Mouse (Mus musculus): ENCODE results near the gene Rpl12. TPM values are rescaled to one million over a fixed set of nuclear protein-coding genes. Genes with fewer than 3 reads are reported as not detected.

The Rpl12 gene
- total RNA-seq, 1 experiment from 2014 or later, result 1,202 TPM

DNA sequence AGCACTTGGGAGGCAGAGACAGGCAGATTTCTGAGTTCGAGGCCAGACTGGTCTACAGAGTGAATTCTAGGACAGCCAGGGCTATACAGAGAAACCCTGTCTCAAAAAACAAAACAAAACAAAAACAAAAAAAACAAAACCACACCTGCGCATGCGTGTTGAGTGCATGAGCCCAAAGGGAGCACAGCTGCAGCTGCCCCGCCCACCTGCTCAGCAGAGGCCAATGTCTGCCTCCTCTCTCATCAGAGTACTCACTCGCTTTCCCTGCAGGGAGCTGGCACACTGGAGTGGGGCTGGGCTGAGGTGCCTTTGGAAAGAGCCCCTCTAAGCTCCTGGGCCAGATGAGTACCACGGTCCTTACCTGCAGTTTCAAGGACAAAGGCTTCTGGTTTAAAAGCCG is 29.6 kb upstream of the Rpl12 start:
- ATAC-seq (ENCODE audit: extremely low read depth, insufficient number of reproducible peaks, low FRiP score, poor library complexity, severe bottlenecking), result no peak

DNA sequence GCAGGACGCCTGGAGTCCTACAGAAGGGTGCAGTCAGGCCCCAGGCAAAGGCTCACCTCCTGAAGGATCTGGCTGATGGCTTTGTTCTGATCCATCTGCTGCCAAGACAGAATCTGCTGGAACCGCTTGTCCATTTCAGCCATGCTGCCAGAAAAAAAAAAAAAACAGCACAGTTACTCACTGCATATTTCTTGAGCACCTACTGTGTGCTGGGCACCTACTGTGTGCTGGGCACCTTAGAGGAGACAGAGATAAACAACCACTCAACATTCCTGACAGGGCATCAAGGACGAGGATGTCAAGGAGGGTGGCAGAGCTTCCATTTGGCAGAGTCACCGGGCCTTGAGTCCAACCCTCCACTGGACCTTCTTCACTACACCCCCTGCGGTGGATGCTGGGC is 22.6 kb upstream of the Rpl12 start:
- no peak for ATAC-seq (ENCODE audit: extremely low read depth, insufficient number of reproducible peaks, low FRiP score, poor library complexity, severe bottlenecking)

DNA sequence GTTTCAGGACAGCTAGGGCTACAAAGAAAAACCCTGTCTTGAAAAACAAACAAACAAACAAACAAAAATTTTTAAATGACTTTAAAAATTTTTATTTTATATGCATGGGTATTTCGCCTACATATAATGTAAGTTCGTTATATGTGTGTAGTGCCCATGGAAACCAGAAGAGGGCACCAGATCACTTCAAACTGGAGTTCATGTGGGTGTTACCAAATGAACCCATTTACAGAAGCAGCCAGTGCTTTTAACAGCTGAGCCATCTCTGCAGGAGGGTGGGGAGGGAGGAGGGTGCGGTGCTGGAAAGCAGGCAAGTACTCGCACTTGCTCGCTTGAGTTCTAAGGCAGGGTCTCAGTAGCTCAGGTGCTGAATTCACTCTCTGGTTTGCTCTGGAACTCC is 21.9 kb upstream of the Rpl12 start:
- peak; percentile 45; the same call in 1 of the 2 replicates for ATAC-seq (ENCODE audit: extremely low read depth, insufficient number of reproducible peaks, low FRiP score, poor library complexity, severe bottlenecking)

DNA sequence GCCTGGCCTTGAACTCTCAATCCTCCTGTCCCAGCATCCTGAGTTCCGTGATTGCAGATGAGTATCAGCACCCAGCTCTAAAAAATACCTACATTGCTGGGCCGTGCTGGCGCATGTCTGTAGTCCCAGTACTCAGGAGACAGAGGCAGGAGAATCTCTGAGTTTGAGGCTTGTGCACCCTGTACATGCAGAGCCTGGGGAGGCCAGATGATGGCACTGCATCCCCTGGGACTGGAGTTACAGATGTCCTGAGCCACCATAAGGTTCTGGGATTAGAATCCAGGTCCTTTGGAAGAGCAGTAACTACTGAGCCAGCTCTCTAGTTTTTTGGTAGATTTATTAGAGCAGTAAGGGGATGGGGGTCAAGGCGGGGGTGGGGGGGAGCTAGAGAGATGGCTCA is 20.9 kb upstream of the Rpl12 start:
- ATAC-seq (ENCODE audit: extremely low read depth, insufficient number of reproducible peaks, low FRiP score, poor library complexity, severe bottlenecking), result no peak

DNA sequence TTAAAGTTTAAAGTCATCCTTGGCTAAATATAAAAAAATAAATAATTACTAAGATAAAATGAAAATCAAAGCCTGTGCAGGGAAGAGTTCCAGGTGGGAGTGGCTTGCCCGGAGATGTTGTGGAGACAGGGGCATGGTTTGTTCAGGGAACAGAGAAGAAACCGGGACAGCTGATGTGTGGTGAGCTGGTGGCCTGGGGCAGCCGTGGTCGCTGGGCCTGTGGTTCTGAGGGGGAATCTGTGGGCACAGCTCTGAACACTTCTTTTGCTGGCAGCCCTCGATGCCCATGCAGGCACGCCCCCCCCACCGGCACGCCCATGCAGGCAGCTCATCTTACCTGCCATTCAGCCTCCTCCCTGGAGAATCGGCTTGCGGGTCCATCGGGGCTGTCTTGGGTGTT is 13.9 kb upstream of the Rpl12 start:
- ATAC-seq (ENCODE audit: extremely low read depth, insufficient number of reproducible peaks, low FRiP score, poor library complexity, severe bottlenecking), result no peak

DNA sequence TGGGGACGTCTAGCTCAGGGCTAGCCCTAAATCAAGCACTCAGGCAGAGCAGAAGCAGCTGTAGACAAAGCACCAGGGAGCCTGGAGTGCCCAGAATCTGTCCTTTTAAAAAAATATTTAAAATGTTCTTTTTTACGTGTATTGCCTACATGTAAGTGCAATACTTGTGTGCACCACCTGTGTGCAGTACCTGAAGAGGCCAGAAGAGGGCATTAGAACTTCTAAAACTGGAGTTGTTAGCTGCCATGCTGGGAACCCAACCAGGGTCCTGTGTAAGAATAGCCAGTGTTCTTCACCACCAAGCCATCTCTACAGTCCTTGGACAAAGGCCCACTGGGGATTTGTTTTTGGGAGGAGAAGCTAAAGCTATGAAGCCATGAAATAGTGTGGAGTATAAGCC is 6.8 kb upstream of the Rpl12 start:
- ATAC-seq (ENCODE audit: extremely low read depth, insufficient number of reproducible peaks, low FRiP score, poor library complexity, severe bottlenecking), result no peak

DNA sequence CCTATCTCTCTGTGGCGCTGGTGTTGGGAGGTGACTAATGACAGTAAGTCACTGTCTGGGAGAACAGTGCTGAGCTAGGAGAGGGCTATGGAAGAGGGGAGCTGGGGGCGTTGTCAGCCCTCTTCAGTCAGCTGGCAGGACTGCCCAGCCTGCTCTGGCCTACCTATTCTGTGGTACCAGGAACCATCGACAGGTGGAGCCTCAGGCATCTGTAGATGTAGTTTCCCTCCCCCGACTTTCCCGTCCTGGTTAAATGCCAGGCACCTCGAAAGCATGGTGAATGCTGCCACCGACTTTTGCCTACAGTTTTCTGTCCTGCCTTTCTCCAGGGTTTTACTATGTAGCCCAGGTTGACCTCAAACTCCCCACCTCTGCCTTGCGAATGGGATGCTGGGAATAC is 4.0 kb upstream of the Rpl12 start:
- ATAC-seq (ENCODE audit: extremely low read depth, insufficient number of reproducible peaks, low FRiP score, poor library complexity, severe bottlenecking), result no peak

- ATAC-seq (ENCODE audit: extremely low read depth, insufficient number of reproducible peaks, low FRiP score, poor library complexity, severe bottlenecking), result no peak
These were observed 1.1 kb upstream of the Rpl12 start for GRCm38 (mm10) chr2:32960273-32960672.

- ATAC-seq (ENCODE audit: extremely low read depth, insufficient number of reproducible peaks, low FRiP score, poor library complexity, severe bottlenecking), result no peak
These were observed 909 bp downstream of the Rpl12 start for GRCm38 (mm10) chr2:32962062-32962874.

DNA sequence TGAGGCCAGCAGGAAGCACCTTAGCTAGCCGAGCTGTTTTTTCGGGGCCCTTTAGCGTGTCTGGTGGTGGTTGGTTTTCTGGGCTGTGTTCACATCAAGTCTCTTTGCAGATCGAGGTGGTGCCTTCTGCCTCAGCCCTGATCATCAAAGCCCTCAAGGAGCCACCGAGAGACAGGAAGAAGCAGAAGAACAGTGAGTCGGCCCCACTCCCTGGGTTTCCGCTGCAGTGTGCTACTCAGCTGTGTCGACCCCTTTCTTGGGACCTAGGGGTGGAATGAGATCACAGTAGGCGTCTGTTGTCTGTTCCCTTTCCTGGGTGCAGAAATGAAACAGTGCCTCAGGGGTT is 1.5 kb downstream of the Rpl12 start:
- no peak for ATAC-seq (ENCODE audit: extremely low read depth, insufficient number of reproducible peaks, low FRiP score, poor library complexity, severe bottlenecking)

DNA sequence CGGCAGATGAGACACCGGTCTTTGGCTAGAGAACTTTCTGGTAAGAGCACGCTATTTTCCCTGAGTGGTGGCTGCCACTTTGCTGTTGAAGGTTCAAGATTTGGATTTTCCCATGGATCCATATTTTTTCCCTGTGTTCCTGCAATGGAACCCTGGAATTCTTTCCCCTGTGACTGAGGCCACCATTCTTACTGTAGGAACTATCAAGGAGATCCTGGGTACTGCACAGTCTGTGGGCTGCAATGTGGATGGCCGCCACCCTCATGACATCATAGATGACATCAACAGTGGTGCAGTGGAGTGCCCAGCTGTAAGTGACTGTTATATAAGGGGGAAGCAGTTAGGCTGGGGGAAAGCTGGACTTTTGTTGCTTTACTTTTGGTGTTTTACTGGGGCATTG is 2.2 kb downstream of the Rpl12 start:
- ATAC-seq (ENCODE audit: extremely low read depth, insufficient number of reproducible peaks, low FRiP score, poor library complexity, severe bottlenecking), result no peak

DNA sequence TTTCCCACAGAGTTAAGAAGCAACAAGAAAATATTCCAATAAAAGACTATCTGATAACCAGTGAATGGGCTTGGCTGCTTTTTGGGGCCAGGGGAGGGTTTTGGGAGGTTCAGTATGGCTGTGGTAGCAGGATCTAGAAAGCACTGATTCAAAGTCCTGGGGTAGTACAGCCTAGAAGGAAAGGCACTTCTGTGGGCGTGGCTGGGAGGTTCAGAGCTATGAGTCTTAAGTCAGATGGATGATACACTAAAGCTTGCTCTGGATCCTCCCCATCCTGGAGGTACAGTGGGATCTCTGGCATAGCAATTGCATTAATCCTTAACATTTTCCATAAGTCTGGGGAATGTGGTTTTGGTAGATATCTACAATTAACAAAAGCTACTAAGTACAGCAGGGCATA is 2.6 kb downstream of the Rpl12 start:
- ATAC-seq (ENCODE audit: extremely low read depth, insufficient number of reproducible peaks, low FRiP score, poor library complexity, severe bottlenecking), result no peak

- no peak for ATAC-seq (ENCODE audit: extremely low read depth, insufficient number of reproducible peaks, low FRiP score, poor library complexity, severe bottlenecking)
These were observed 3.5 kb downstream of the Rpl12 start for GRCm38 (mm10) chr2:32964659-32965457.

DNA sequence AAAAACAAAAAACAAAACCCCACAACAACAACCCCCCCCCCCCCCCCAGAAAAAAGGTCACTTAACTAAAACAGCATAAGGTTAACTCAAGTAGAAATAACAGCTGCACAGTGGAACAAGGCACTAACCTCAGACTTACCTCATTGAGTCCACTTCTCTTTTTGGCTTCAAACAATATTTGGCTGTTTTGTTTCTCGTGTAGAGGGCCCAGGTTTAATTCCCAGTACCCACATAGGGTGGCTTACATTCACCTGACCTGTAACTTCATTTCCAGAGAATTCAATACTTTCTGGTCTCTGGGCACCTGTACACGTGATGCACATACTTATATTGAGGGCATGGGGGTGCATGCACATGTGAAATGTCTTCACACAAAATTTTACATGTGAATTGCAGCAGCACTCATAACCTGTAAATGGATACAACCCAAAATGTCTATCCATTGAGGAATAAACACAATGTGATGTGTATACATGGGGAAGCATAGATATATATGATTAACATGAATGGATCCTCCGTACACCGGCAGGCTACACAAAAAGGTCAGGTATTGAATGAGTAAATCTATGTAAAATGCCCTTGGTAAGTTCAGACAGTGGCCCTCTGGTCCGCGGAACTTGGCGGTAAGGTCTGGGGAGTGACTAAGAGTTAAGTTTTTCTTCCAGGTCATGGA is 4.3 kb downstream of the Rpl12 start:
- peak; percentile 14; the same call in 1 of the 2 replicates for ATAC-seq (ENCODE audit: extremely low read depth, insufficient number of reproducible peaks, low FRiP score, poor library complexity, severe bottlenecking)

DNA sequence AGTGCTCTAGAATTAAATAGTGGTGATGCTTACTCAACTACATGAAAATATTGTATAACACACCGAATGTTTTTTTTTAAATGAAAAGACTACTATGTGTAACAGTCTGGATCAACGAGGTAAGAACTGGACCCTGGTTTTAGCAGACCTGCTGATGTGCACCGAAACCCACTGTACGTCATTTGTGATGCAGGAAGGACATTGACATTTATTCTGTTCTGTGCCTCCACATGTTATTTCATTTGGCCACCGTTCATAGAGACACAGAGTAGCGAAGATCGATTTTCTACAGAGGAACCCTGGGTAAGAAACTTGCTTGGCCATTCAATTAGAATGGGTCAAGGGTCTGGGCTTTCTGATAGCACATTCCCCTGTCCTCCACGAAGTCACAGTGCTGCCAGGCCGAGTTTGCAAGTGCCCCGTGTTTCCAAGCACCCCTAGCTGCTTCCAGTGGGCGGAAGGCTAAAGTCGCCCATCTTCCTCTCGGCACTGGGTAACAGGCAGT is 4.9 kb downstream of the Rpl12 start:
- ATAC-seq (ENCODE audit: extremely low read depth, insufficient number of reproducible peaks, low FRiP score, poor library complexity, severe bottlenecking), result no peak

- ATAC-seq (ENCODE audit: extremely low read depth, insufficient number of reproducible peaks, low FRiP score, poor library complexity, severe bottlenecking), result peak; percentile 81
These were observed 5.6 kb downstream of the Rpl12 start for GRCm38 (mm10) chr2:32966689-32967631.

- no peak for ATAC-seq (ENCODE audit: extremely low read depth, insufficient number of reproducible peaks, low FRiP score, poor library complexity, severe bottlenecking)
These were observed 6.8 kb downstream of the Rpl12 start for GRCm38 (mm10) chr2:32968024-32968614.

GRCm38 (mm10) chr2:32969326-32969725 is 8.0 kb downstream of the Rpl12 start:
- no peak for ATAC-seq (ENCODE audit: extremely low read depth, insufficient number of reproducible peaks, low FRiP score, poor library complexity, severe bottlenecking)
